Mouse (Mus musculus) myocyte (in vitro differentiated cells): ENCODE data around the gene Fam184b.
"Not testable (repeated sequence)": the region's sequence is repeated elsewhere in the genome, so short reads cannot be mapped to it uniquely, and the experiment has no call there.

Experiments
- E2F4 ChIP-seq: IDR thresholded peaks from one replicate; pipeline ENCODE4 v1.6.1; 2011; ENCODE audit warnings: mild to moderate bottlenecking, control low read depth, moderate library complexity; ENCODE audit not compliant: insufficient read depth
- MAX ChIP-seq: IDR thresholded peaks from one replicate; pipeline ENCODE4 v1.6.1; 2011; ENCODE audit warnings: low read depth, mild to moderate bottlenecking, control low read depth
- MYOD1 ChIP-seq, 3 experiments: IDR thresholded peaks; one replicate each; pipeline ENCODE4 v1.6.1; 2011; ENCODE audit warnings: control low read depth in 2 of 3, low read depth in 2 of 3, mild to moderate bottlenecking in 2 of 3, moderate library complexity in 1 of 3; ENCODE audit not compliant: insufficient read length in 2 of 3, control insufficient read depth in 1 of 3
- POLR2A ChIP-seq: IDR thresholded peaks from one replicate; pipeline ENCODE4 v1.6.1; 2011; ENCODE audit warnings: low read depth, mild to moderate bottlenecking, control low read depth, moderate library complexity; ENCODE audit not compliant: insufficient read length
- POLR2AphosphoS2 ChIP-seq: IDR thresholded peaks from one replicate; pipeline ENCODE4 v1.6.1; 2011; ENCODE audit warnings: low read depth, control low read depth; ENCODE audit not compliant: insufficient read length
- TCF12 ChIP-seq: IDR thresholded peaks from one replicate; pipeline ENCODE4 v1.6.1; 2011; ENCODE audit warnings: mild to moderate bottlenecking, control low read depth; ENCODE audit not compliant: poor library complexity, insufficient read depth, severe bottlenecking
- TCF3 ChIP-seq: IDR thresholded peaks from one replicate; pipeline ENCODE4 v1.6.1; 2011; ENCODE audit warnings: low read depth, control low read depth; ENCODE audit not compliant: insufficient read length
- USF1 ChIP-seq: IDR thresholded peaks from one replicate; pipeline ENCODE4 v1.6.1; 2011; ENCODE audit warnings: low read depth, mild to moderate bottlenecking, control low read depth, moderate library complexity

GRCm38 (mm10) chr5:45658406-45658805, 19.0 kb upstream of the Fam184b start:
- TF ChIP-seq POLR2A; USF1; TCF3; POLR2AphosphoS2; MYOD1 (IDR thresholded peaks at IDR 0.05; ENCODE audit: control insufficient read depth in 1 of 3, insufficient read length in 2 of 3, low read depth in 2 of 3); TCF12; MAX; E2F4: not testable (repeated sequence)
